Mouse (Mus musculus) mouse trophoblast stem cell (cell line): ENCODE measurements around the gene Syce1l.

Experiments
- in situ Hi-C, 2 experiments: fragments of 300-500 bp; cut with MseI, MboI; formaldehyde crosslinking; loops; 2 replicates in 1 of 2; 3 replicates in 1 of 2; pipeline ENCODE4 v1.15.1; 2025

The Syce1l gene

DNA sequence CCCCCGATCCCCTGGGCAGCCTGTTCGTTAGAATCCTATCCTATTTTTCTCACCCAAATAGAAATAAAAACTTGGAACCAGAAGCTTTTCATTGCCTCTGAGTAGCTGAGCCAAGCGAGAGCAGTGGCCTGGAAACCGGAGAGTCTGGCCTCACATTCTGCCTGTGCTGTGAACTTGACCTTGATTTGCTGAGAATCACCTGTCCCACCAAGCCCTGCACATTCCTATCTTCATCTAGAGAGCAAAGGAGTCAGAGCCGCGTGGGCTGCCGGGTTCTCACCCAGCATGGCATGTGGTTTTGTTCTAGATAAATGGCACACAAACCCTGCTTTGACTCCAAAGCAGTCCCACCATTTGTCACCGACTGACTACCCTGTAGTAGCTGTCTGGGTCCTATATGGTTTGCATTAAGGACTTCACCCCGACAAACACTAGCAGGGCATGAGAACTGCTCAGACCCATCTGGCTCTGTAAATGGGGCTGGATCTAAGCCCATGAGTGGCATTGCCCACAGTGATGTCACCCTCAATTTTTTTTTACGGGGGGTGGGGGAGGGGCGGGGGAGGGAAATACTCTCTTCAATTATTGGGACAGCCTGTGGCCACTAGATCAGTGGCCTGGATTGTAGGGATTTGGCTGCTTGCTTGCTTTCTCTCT lies 29.7 kb downstream of the Syce1l start:
- in situ Hi-C loops: loop anchor here in 1 of 2 experiments (25.0 kb wide), 1 partner anchor 690 kb away; no protein-coding TSS in a partner anchor

DNA sequence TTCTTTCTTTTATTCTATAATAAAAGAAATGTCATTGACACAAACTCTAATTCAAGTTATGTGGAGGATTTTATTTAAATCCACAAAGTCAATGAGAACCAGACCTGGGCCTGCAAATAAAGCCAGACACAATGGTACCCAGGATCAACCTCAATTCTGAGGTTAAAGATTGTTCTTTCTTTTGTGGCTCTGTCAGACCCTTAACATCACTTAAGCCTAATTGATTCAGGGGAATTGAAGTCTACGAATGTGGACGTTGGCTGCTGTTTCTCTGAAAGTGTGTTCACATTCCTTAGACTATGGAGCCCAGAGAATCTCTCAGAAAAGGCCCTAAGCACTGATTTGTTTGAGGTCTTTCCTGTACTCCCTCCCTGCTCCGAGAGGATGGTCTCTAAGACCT lies 30.3 kb downstream of the Syce1l start:
- in situ Hi-C loops: loop anchor here in 1 of 2 experiments (25.0 kb wide), 1 partner anchor 689 kb away; no protein-coding TSS in a partner anchor

DNA sequence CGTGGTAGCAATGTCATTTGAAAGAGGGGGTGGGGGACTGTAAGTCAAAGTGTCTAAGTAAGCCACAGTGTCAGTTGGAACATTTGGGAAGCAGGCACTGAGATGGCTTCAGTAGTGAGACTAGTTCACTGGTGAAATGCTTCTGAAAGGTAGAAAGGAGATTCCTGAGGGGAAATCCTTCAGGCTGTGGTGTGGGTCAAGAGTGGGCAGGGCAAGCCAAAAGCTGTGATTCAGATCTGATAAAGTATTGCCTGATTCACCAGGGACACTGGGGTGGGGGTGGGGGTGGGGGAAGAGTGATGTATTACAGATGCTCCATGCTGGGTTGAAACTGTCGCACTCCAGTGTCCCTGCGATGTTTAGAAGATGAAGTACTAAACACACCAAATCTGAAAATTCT lies 31.6 kb downstream of the Syce1l start:
- in situ Hi-C loops: loop anchor here in 1 of 2 experiments (25.0 kb wide), 1 partner anchor 688 kb away; no protein-coding TSS in a partner anchor

DNA sequence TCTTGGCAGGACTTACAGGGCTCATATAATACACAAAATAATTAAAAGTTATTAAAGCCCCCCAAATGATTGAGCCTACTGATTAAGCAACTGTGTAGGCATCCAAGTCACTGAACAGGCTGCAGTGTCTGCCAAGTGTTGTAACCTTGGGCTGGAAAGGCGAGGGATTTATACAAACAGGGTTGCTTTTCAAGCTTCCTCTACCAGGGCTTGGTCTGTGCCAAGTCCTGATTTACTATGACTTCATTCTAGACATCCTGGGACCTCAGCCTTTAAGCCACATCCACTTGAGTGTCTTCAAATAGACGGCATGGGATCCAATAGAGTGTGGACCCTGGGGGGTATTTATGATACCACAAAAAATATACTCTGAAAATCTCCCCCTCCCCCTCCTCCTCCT lies 32.3 kb downstream of the Syce1l start:
- in situ Hi-C loops: no loop called here

- in situ Hi-C loops: no loop called here
These were observed 33.8 kb downstream of the Syce1l start for GRCm38 (mm10) chr8:113676811-113677210.

DNA sequence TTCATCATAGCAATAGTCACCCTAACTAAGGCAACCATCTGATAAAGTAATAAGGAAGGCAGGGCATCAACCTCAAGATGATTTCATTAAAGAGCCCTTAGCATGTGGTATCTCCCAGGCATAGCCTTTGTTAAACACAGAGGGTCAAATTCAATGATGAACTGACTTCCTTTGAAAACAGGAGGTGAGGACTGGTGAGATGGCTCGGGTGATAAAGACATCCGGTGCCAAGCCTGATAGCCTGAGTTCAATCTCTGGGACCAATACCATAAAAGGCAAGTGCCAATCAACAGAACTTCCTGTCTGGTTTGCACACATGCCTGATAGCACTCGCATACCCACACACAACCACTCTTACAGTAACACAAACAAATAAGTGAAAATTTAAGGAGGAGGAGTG lies 36.3 kb downstream of the Syce1l start:
- in situ Hi-C loops: no loop called here

- in situ Hi-C loops: no loop called here
These were observed 45.0 kb downstream of the Syce1l start for GRCm38 (mm10) chr8:113687889-113688542.

GRCm38 (mm10) chr8:113688543-113688915 lies 45.5 kb downstream of the Syce1l start:
- in situ Hi-C loops: no loop called here

- in situ Hi-C loops: no loop called here
These were observed 48.8 kb downstream of the Syce1l start for GRCm38 (mm10) chr8:113691622-113692343.

DNA sequence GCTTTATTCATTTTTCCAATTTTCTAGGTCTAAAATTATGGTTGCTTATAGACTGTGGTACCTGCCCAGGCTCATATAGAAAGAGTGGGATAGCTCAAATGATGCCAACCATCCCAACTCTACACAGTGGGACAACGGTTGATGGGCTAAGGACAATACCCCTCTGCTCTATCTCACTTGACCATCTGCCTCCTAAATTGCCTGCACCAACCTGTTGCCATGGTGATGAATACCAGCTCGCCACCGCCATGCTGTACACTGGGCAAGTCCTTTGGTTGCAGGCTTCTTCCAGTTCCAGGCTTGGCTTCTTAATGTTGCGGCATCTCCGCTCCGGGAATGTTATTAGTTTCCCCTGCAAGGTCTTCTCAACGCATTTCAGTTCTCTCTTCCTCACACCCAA lies 62.0 kb downstream of the Syce1l start:
- in situ Hi-C loops: no loop called here
